Mouse (Mus musculus) heart, postnatal 14 days (tissue): ENCODE results near the gene Psmd11. TPM values are rescaled to one million over a fixed set of nuclear protein-coding genes. Genes with fewer than 3 reads are reported as not detected.

Experiments used
- DNase-seq, 2 experiments: peaks; one replicate each; pipeline ENCODE4 v3.0.0; 2021 to 2022
- intact Hi-C: fragments of 180-260 bp; cut with DNase I; formaldehyde crosslinking; loops from one replicate; pipeline ENCODE4 v1.15.1; 2025
- total RNA-seq, 2 experiments: library from RNA; stranded (reverse); gene quantifications; 2 replicates each; pipeline ENCODE4 v1.2.3; 2021

The Psmd11 gene
- total RNA-seq, 2 experiments from 2014 or later, result 102 to 103 TPM

- intact Hi-C loops, result loop anchor here (5.0 kb wide), 2 partner anchors 43 to 83 kb away; no protein-coding TSS in a partner anchor
Measured at GRCm38 (mm10) chr11:80478694-80479412, 50.4 kb downstream of the Psmd11 start.

GRCm38 (mm10) chr11:80479425-80479824, 51.0 kb downstream of the Psmd11 start:
- DNase-seq, result no peak
- intact Hi-C loops, result loop anchor here (5.0 kb wide), 2 partner anchors 43 to 83 kb away; no protein-coding TSS in a partner anchor

More at GRCm38 (mm10) chr11:80478694-80479412, 50.4 kb downstream of the Psmd11 start:
- DNase-seq, result no peak

DNA sequence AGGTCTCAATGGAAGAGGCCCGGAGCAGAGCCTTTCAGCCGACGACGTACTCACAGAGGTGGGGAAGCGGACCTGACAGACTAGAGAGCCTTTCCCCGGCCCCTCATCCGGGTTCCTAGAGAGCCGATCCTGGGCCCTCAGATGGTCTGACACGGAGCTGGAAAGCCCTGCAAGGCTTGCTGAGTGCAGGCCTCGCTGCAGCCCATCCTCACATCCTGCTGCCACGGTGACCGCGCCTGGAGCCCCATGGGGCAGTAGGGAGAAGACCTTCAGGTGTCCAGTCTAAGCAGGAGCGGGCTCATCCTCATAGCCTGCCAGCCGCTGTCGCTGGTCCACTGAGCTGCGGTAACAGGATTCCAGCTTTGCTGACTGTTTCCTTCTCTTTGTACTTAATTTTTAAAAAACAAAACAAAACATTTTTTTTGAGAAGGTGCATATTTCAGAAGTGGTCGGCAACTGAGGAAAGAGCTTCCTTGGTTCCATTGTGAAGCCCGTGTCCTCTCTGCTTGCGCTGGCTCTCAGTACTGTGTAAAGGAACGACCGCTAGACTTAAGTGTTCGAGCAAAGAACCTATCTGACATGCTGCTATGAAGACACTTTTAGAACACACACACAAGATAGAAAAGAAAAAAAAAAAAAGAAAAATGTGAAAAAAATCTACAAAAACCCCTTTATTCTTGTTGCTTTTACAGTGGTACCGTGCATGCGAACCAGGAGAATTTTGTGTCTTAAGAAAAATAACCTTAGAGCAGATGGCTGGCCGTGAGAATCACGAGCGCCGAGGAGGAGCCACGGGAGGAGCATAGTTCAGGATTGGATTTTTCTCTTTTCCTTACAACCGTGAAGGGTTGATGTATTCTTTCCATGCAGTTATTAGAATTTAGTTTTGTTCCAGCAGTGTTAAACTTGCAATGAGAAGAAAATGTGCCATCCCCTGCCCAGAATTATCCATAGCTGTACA, 51.8 kb downstream of the Psmd11 start:
- intact Hi-C loops, result loop anchor here (5.0 kb wide), 2 partner anchors 42 to 82 kb away; no protein-coding TSS in a partner anchor
- DNase-seq, result no peak

- intact Hi-C loops, result no loop called here
- no peak for DNase-seq
Measured at GRCm38 (mm10) chr11:80481409-80482050, 53.1 kb downstream of the Psmd11 start.

DNA sequence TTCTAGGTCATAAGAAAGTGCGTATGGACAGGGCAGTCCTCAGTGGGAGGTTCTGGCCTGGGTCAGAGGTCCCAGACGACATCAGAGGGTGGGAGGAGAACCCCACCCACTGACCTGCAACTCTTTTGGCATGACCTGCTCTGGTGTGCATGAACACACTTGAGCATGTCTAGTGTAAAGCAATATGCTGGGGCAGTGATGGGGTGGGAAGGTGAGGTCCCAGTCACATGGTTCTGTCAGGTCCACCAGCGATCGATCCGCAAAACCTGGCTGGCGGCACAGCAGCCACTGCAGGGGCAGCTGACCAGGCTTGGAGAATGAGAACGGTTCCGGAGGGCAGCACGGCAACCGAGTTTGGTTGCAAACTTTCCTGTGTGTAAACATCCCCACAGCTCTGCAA, 53.9 kb downstream of the Psmd11 start:
- intact Hi-C loops, result no loop called here
- DNase-seq, result no peak

DNA sequence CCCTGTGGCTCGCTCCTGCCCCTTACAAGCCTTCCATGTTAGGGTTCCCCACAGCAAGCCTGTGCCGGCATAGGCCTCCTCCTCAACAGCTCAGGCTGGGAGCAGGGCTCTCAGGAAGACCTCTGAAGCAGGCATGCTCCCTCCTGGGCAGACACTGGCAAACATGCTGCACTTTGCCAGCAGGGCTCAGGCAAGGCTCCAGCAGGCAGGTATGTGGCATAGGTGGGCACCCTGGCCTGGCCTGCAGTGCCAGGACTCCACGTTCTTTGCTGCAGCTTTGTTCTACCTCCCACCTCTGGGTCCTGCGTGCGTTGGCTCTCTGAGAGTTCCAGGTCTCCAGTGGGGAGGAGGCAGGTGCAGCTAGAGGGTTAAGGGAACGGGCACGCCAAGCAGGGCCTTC, 54.5 kb downstream of the Psmd11 start:
- intact Hi-C loops, result no loop called here
- DNase-seq, result no peak

DNA sequence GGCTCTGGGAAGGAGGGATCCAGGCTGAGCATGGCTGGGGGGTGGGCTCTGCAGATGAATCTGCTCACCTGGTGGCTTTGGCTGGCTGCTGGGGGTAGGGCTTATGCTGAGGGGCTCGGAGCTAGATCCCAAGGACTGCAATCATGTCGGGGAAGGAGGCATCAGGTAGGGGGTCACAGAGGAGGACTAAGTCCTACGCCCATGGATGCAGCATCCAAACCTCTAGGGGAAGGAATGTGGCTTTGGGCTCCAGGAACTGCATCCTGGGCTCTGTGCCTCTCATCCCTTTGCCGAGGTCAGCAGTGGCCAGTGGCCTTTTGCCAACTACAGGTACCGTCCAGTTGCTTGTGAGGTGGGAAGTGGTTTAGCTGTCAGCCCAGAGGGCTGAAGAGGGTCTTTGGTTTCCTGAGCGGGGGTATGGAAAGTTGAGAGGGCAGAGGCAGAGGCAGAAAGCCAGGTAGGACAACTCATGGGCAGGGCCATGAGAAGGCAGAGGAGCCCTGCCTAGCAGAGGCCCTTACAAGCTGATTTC, 55.2 kb downstream of the Psmd11 start:
- intact Hi-C loops, result no loop called here
- no peak for DNase-seq

GRCm38 (mm10) chr11:80484191-80484791, 55.9 kb downstream of the Psmd11 start:
- DNase-seq, result no peak
- intact Hi-C loops, result no loop called here

- no peak for DNase-seq
- intact Hi-C loops, result no loop called here
Measured at GRCm38 (mm10) chr11:80485120-80485551, 56.7 kb downstream of the Psmd11 start.

DNA sequence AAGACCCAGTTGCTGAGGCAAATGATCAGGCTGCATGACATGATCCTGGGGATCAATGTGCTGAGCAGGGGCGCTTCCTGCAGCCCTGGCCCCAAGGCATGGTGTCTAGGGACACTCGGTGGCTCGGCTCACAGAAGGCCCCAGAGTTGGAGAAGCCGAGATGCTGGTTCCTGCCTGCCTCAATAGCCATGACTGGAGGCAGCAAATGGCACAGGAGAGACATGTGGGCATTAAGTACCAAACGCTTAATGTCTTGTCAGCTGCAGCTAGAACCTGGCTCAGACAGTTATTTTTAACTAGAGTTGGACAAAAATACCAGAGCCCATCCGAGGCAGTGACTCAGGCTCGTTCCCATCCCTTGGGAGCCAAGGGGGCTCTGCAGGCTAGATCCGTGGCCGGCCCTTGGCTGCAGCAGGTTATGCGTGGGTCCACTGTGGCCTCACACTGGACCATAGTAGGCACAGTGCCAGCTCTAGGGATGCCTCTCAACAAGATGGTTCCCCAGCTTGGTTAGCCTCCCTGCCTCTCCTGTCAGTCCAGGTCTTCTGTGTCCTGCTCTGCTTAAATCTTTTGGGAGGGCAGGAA, 57.3 kb downstream of the Psmd11 start:
- no peak for DNase-seq
- intact Hi-C loops, result no loop called here

GRCm38 (mm10) chr11:80487904-80488587, 59.6 kb downstream of the Psmd11 start:
- intact Hi-C loops, result no loop called here
- no peak for DNase-seq

GRCm38 (mm10) chr11:80489172-80489881, 60.9 kb downstream of the Psmd11 start:
- DNase-seq, result no peak
- intact Hi-C loops, result no loop called here

GRCm38 (mm10) chr11:80489882-80490196, 61.4 kb downstream of the Psmd11 start:
- no peak for DNase-seq
- intact Hi-C loops, result no loop called here

- DNase-seq, result no peak
- intact Hi-C loops, result no loop called here
Measured at GRCm38 (mm10) chr11:80490831-80491230, 62.4 kb downstream of the Psmd11 start.

- intact Hi-C loops, result no loop called here
- DNase-seq, result no peak
Measured at GRCm38 (mm10) chr11:80493186-80493585, 64.8 kb downstream of the Psmd11 start.

GRCm38 (mm10) chr11:80494852-80495251, 66.4 kb downstream of the Psmd11 start:
- no peak for DNase-seq
- intact Hi-C loops, result no loop called here

- no peak for DNase-seq
- intact Hi-C loops, result no loop called here
Measured at GRCm38 (mm10) chr11:80495972-80496371, 67.6 kb downstream of the Psmd11 start.

DNA sequence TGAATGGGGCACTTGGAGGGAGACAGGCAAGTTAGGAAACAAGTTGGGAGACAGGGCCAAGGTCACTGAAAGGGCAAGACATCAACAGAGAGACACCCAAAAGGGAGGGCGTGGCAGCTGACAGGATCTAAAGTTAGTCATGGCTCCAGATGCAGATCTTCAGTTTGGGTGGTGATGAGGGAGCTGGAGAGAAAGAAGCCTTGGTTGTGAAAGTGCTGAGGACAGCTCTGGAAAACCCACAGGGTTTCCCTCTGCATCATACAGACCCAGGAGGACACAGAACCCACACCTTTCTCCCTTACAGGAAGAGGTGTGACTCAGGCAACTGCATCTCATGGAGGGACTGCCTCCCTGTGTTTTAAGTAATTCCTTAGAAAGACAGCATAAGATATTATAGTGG, 68.2 kb downstream of the Psmd11 start:
- intact Hi-C loops, result no loop called here
- DNase-seq, result no peak
